Mouse (Mus musculus) brain, embryonic 14.5 days (tissue): ENCODE data around the gene Tigd3.

Experiments used
- CTCF ChIP-seq: fragments of 200-500 bp; IDR thresholded peaks from 2 replicates; pipeline ENCODE4 v1.5.1; 2012; ENCODE audit warnings: inconsistent platforms, mild to moderate bottlenecking, moderate library complexity, borderline replicate concordance; ENCODE audit not compliant: insufficient read depth, insufficient read length; ENCODE audit errors: extremely low read depth
- POLR2A ChIP-seq: fragments of 200-500 bp; IDR thresholded peaks from 2 replicates; pipeline ENCODE4 v1.6.1; 2012; ENCODE audit warnings: mild to moderate bottlenecking, inconsistent platforms, borderline replicate concordance; ENCODE audit not compliant: poor library complexity, insufficient read depth, insufficient read length, severe bottlenecking; ENCODE audit errors: extremely low read depth

GRCm38 (mm10) chr19:5894002-5894678 is at the start of gene Tigd3:
- no peak for TF ChIP-seq CTCF
- TF ChIP-seq POLR2A: peak; percentile 98
